In genomic region chr12:102702356-102703110, GRCm38 (mm10) we compare ENCODE assay signal across 9 mouse cellular contexts. TPM values are rescaled to one million over a fixed set of nuclear protein-coding genes. Genes with fewer than 3 reads are reported as not detected.
DNase-seq lines count a peak whose midpoint lies in the region; ATAC-seq and TF ChIP-seq lines count a peak whose summit lies in the region.
"Had no signal": no experiment of that assay in that cellular context is flagged by ENCODE, and none has a peak within 500 bp of the region (broad histone marks: within the 10 kb centered on the region; RNA-seq: fewer than 3 reads in every experiment).

No protein-coding gene starts in this region.

- H3K27ac ChIP-seq in embryonic facial prominence, embryonic 11.5 days (replicated peaks; ENCODE audit: low read depth, low read length), result no peak overlapping the region
- H3K27ac ChIP-seq in heart, postnatal 0 days (ENCODE audit: low read depth), result peak overlapping the region; percentile 54; the same call in 1 of the 2 replicates

- H3K9ac ChIP-seq in embryonic facial prominence, embryonic 11.5 days (replicated peaks; ENCODE audit: low read length), result no peak overlapping the region
- H3K9ac ChIP-seq in heart, postnatal 0 days (replicated peaks; ENCODE audit: low read depth, low read length), result peak overlapping the region; percentile 16; the same call in 1 of the 2 replicates

- 5% methylated on average over 15 of the region's 15 CpGs for WGBS in embryonic facial prominence, embryonic 11.5 days
- WGBS in heart, postnatal 0 days, result 8% methylated on average over 15 of the region's 15 CpGs

- no peak for TF ChIP-seq EP300 in heart, postnatal 0 days (IDR thresholded peaks at IDR 0.05; ENCODE audit: low read depth)

- peaks cover 7% of the 10 kb centered on the region for H3K4me1 ChIP-seq in embryonic facial prominence, embryonic 11.5 days (ENCODE audit: control insufficient read depth, insufficient read depth, low read length)
- peaks cover 22% of the 10 kb centered on the region for H3K4me1 ChIP-seq in heart, postnatal 0 days (ENCODE audit: control insufficient read depth, insufficient read depth)

- peak; percentile 12 for ATAC-seq in CD4-positive, CD25-positive, alpha-beta regulatory T cell, adult 4 months
- no peak for ATAC-seq in embryonic facial prominence, embryonic 11.5 days (replicated peaks; ENCODE audit: insufficient number of reproducible peaks, low FRiP score, low TSS enrichment, low read depth)
- ATAC-seq in heart, postnatal 0 days (ENCODE audit: insufficient read depth, low read depth), result no peak

- TF ChIP-seq CTCF in heart, postnatal 0 days (IDR thresholded peaks at IDR 0.05; ENCODE audit: low read depth), result peak; percentile 65

- no peaks in the 10 kb centered on the region for H3K36me3 ChIP-seq in embryonic facial prominence, embryonic 11.5 days (replicated peaks; ENCODE audit: control insufficient read depth, insufficient read depth, low read depth, low read length)
- H3K36me3 ChIP-seq in heart, postnatal 0 days (replicated peaks; ENCODE audit: control insufficient read depth, insufficient read depth, low read length), result no peaks in the 10 kb centered on the region

- H3K27me3 ChIP-seq in embryonic facial prominence, embryonic 11.5 days (ENCODE audit: control insufficient read depth, insufficient read depth, low read length), result no peaks in the 10 kb centered on the region
- H3K27me3 ChIP-seq in heart, postnatal 0 days (ENCODE audit: control insufficient read depth, insufficient read depth, low read length), result 0 out of 2 replicates have a peak, but pooled peaks cover 8% of the 10 kb centered on the region

- H3K4me3 ChIP-seq in embryonic facial prominence, embryonic 11.5 days (ENCODE audit: low read depth, low read length), result peak overlapping the region; percentile 13; the same call in 1 of the 2 replicates
- peak overlapping the region; percentile 85 for H3K4me3 ChIP-seq in heart, postnatal 0 days (ENCODE audit: low read depth, low read length)

- H3K9me3 ChIP-seq in embryonic facial prominence, embryonic 11.5 days (replicated peaks; ENCODE audit: control insufficient read depth, low read length), result no peaks in the 10 kb centered on the region
- H3K9me3 ChIP-seq in heart, postnatal 0 days (replicated peaks; ENCODE audit: control insufficient read depth, low read length), result no peaks in the 10 kb centered on the region

- H3K4me2 ChIP-seq in embryonic facial prominence, embryonic 11.5 days (ENCODE audit: low read depth, low read length), result peak overlapping the region; percentile 38
- peak overlapping the region; percentile 98 for H3K4me2 ChIP-seq in heart, postnatal 0 days (ENCODE audit: low read depth, low read length)

- DNase-seq in adrenal gland, postnatal 14 days, result peak; percentile 91
- peak; percentile 93 for DNase-seq in embryonic facial prominence, embryonic 11.5 days (ENCODE audit: low spot score)
- peak; percentile 81 for DNase-seq in heart, postnatal 0 days (ENCODE audit: low spot score)
- DNase-seq in kidney, postnatal 36 days, result peak; percentile 87 to 95
- DNase-seq in lung, postnatal 10 days, result peak; percentile 91
- DNase-seq in retina, postnatal 1 day, result peak; percentile 92
- DNase-seq in urinary bladder, postnatal 25 days (ENCODE audit: low spot score), result peak; percentile 81

RNA-seq across cellular contexts. Expression of gene Itpk1, which starts 2.2 kb away (rescaled TPM):
- 10 to 100 TPM; 16.3 to 20.8 TPM for polyA plus RNA-seq in CD4-positive, CD25-positive, alpha-beta regulatory T cell, adult 4 months (2017; shearing (Covaris generic))
- 72.0 and 79.8 TPM in 2 replicates for total RNA-seq in adrenal gland, postnatal 14 days (2021)
- 8.4 and 9.4 TPM in 2 replicates for polyA plus RNA-seq in embryonic facial prominence, embryonic 11.5 days (2014; fragmentation: Nextera tagmentation; extraction: Ambion mirVana)
- total RNA-seq in heart, postnatal 0 days (2014; rRNA removed; ENCODE audit: low replicate concordance), result 6.5 and 9.4 TPM in 2 replicates
- polyA plus RNA-seq in heart, postnatal 0 days (2015; fragmentation: Nextera tagmentation; extraction: Ambion mirVana), result 2.6 and 3.1 TPM in 2 replicates

RNA-seq across cellular contexts. Expression of gene Moap1, which starts 40.9 kb away (rescaled TPM):
- polyA plus RNA-seq in CD4-positive, CD25-positive, alpha-beta regulatory T cell, adult 4 months (2017; shearing (Covaris generic)), result 1 to 10 TPM; 4.6 to 9.5 TPM
- total RNA-seq in adrenal gland, postnatal 14 days (2021), result 9.3 and 9.6 TPM in 2 replicates
- 34.5 and 37.2 TPM in 2 replicates for polyA plus RNA-seq in embryonic facial prominence, embryonic 11.5 days (2014; fragmentation: Nextera tagmentation; extraction: Ambion mirVana)
- 1.2 TPM in 1 of 2 replicates, not detected in the other for total RNA-seq in heart, postnatal 0 days (2014; rRNA removed; ENCODE audit: low replicate concordance)
- polyA plus RNA-seq in heart, postnatal 0 days (2015; fragmentation: Nextera tagmentation; extraction: Ambion mirVana), result 11.3 and 11.6 TPM in 2 replicates

RNA-seq across cellular contexts. Expression of gene Tmem251, which starts 41.0 kb away (rescaled TPM):
- 1 to 10 TPM; 9.7 TPM for polyA plus RNA-seq in CD4-positive, CD25-positive, alpha-beta regulatory T cell, adult 4 months (2017; shearing (Covaris generic))
- total RNA-seq in adrenal gland, postnatal 14 days (2021), result 5.7 TPM in 2 replicates
- polyA plus RNA-seq in embryonic facial prominence, embryonic 11.5 days (2014; fragmentation: Nextera tagmentation; extraction: Ambion mirVana), result 10.1 and 10.9 TPM in 2 replicates
- 2.6 and 9.3 TPM in 2 replicates for total RNA-seq in heart, postnatal 0 days (2014; rRNA removed; ENCODE audit: low replicate concordance)
- 7.7 and 10.0 TPM in 2 replicates for polyA plus RNA-seq in heart, postnatal 0 days (2015; fragmentation: Nextera tagmentation; extraction: Ambion mirVana)

RNA-seq across cellular contexts. Expression of gene Gm28051, which starts 55.0 kb away (rescaled TPM):
- polyA plus RNA-seq in CD4-positive, CD25-positive, alpha-beta regulatory T cell, adult 4 months (2017; shearing (Covaris generic)), result not detected
- not detected in 2 replicates for total RNA-seq in adrenal gland, postnatal 14 days (2021)
- not detected in 2 replicates for polyA plus RNA-seq in embryonic facial prominence, embryonic 11.5 days (2014; fragmentation: Nextera tagmentation; extraction: Ambion mirVana)
- total RNA-seq in heart, postnatal 0 days (2014; rRNA removed; ENCODE audit: low replicate concordance), result not detected in 2 replicates
- polyA plus RNA-seq in heart, postnatal 0 days (2015; fragmentation: Nextera tagmentation; extraction: Ambion mirVana), result not detected in 2 replicates
- total RNA-seq: hematopoietic stem cell, adult 5-6 weeks had no signal

RNA-seq across cellular contexts. Expression of gene Gon7, which starts 55.1 kb away (rescaled TPM):
- polyA plus RNA-seq in CD4-positive, CD25-positive, alpha-beta regulatory T cell, adult 4 months (2017; shearing (Covaris generic)), result 10 to 100 TPM; 27.3 to 32.2 TPM
- total RNA-seq in adrenal gland, postnatal 14 days (2021), result 15.6 and 16.9 TPM in 2 replicates
- 34.7 and 38.3 TPM in 2 replicates for polyA plus RNA-seq in embryonic facial prominence, embryonic 11.5 days (2014; fragmentation: Nextera tagmentation; extraction: Ambion mirVana)
- total RNA-seq in heart, postnatal 0 days (2014; rRNA removed; ENCODE audit: low replicate concordance), result 1.8 and 5.7 TPM in 2 replicates
- 17.2 and 20.5 TPM in 2 replicates for polyA plus RNA-seq in heart, postnatal 0 days (2015; fragmentation: Nextera tagmentation; extraction: Ambion mirVana)
